Mouse (Mus musculus) lung, embryonic 15.5 days (tissue): ENCODE measurements at regions not wholly inside any gene's neighbourhood (a gene's known extent, or its start where the extent isn't known, plus 50 kb on each side); places are given as distances from the start of the nearest gene placed in this dataset.
A peak's percentile ranks its signal among the peaks of the same experiment; 100 is the strongest.

Experiments
- ATAC-seq: fragments of 200-750 bp; cut with Nextera tagmentation; 2 replicates; pipeline ENCODE4 v1.8.0; 2017; ENCODE audit warnings: moderate number of reproducible peaks, borderline replicate concordance; ENCODE audit not compliant: low FRiP score, low TSS enrichment; ENCODE audit errors: extremely low read depth
- H3K27ac ChIP-seq: fragments of 300-500 bp; sonication (generic); 2 replicates; pipeline ENCODE4 v1.5.1; 2015; ENCODE audit warnings: moderate library complexity, mild to moderate bottlenecking, inconsistent platforms
- H3K27me3 ChIP-seq: fragments of 300-500 bp; sonication (generic); 2 replicates; pipeline ENCODE4 v1.6.1; 2015; ENCODE audit warnings: inconsistent platforms
- H3K36me3 ChIP-seq: fragments of 300-500 bp; sonication (generic); 2 replicates; pipeline ENCODE4 v1.6.1; 2015; ENCODE audit warnings: inconsistent platforms
- H3K4me1 ChIP-seq: fragments of 300-500 bp; sonication (generic); 2 replicates; pipeline ENCODE4 v1.6.1; 2015; ENCODE audit warnings: inconsistent platforms
- H3K4me2 ChIP-seq: fragments of 300-500 bp; sonication (generic); 2 replicates; pipeline ENCODE4 v1.6.1; 2015; ENCODE audit warnings: inconsistent platforms, mild to moderate bottlenecking, moderate library complexity
- H3K4me3 ChIP-seq: fragments of 300-500 bp; sonication (generic); 2 replicates; pipeline ENCODE4 v1.5.1; 2015; ENCODE audit warnings: mild to moderate bottlenecking, inconsistent platforms
- H3K9ac ChIP-seq: fragments of 300-500 bp; sonication (generic); 2 replicates; pipeline ENCODE4 v1.6.1; 2015; ENCODE audit warnings: inconsistent platforms
- H3K9me3 ChIP-seq: fragments of 300-500 bp; sonication (generic); 2 replicates; pipeline ENCODE4 v1.6.1; 2016; ENCODE audit warnings: inconsistent platforms
- WGBS: fragments of 180-500 bp; shearing (Covaris S2); methylation state at CpG from one replicate; pipeline ENCODE4 v1.1.7; 2015; 5-methylcytosine and 5-hydroxymethylcytosine counted together

- H3K27ac ChIP-seq: no peak overlapping the region
- no peak overlapping the region for H3K4me2 ChIP-seq
- no peaks in the 10 kb centered on the region for H3K27me3 ChIP-seq
- no peak overlapping the region for H3K4me3 ChIP-seq
- no peak for ATAC-seq
- no peak overlapping the region for H3K9ac ChIP-seq
- 39% methylated on average over 1 of the region's 1 CpGs for WGBS
- H3K4me1 ChIP-seq: no peaks in the 10 kb centered on the region
- H3K9me3 ChIP-seq: no peaks in the 10 kb centered on the region
- no peaks in the 10 kb centered on the region for H3K36me3 ChIP-seq
Observed at GRCm38 (mm10) chr2:92687702-92688101, 88.2 kb downstream of the Chst1 start.

GRCm38 (mm10) chr2:92689203-92689602 lies 89.7 kb downstream of the Chst1 start:
- Histone ChIP-seq H3K4me3 (no peak overlapping the region), H3K27me3 (no peaks in the 10 kb centered on the region), H3K36me3 (no peaks in the 10 kb centered on the region), H3K9me3 (no peaks in the 10 kb centered on the region), H3K4me2 (no peak overlapping the region), H3K9ac (no peak overlapping the region), H3K27ac (no peak overlapping the region), H3K4me1 (no peaks in the 10 kb centered on the region)
- ATAC-seq: no peak
- 42% methylated on average over 2 of the region's 2 CpGs for WGBS

DNA sequence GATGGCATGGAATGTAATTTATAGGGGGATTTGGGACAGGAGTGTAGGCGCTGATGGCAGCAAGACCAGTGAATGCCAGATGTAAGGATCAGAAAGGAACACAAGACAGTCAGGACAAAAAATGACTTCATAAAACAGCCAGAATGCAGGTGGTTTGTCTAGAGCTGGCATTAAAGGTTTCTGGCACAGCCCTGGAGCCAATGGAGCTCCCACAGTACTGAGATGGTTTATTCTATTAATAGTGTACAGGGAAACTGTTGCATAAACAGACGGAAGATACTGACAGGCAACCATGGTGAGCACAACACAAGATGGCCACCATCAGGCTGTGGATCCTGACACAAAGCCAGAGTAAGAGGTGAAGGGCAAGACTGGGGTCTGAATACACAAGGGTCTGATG lies 90.8 kb downstream of the Chst1 start:
- no peaks in the 10 kb centered on the region for H3K36me3 ChIP-seq
- H3K27me3 ChIP-seq: no peaks in the 10 kb centered on the region
- H3K27ac ChIP-seq: no peak overlapping the region
- H3K9ac ChIP-seq: no peak overlapping the region
- H3K4me2 ChIP-seq: no peak overlapping the region
- WGBS: 73% methylated on average over 2 of the region's 2 CpGs
- no peak for ATAC-seq
- no peaks in the 10 kb centered on the region for H3K9me3 ChIP-seq
- H3K4me3 ChIP-seq: no peak overlapping the region
- no peaks in the 10 kb centered on the region for H3K4me1 ChIP-seq

- H3K27me3 ChIP-seq: no peaks in the 10 kb centered on the region
- 67% methylated on average over 2 of the region's 2 CpGs for WGBS
- no peak for ATAC-seq
- no peak overlapping the region for H3K4me3 ChIP-seq
- no peak overlapping the region for H3K9ac ChIP-seq
- no peaks in the 10 kb centered on the region for H3K9me3 ChIP-seq
- H3K36me3 ChIP-seq: no peaks in the 10 kb centered on the region
- no peak overlapping the region for H3K27ac ChIP-seq
- H3K4me2 ChIP-seq: no peak overlapping the region
- no peaks in the 10 kb centered on the region for H3K4me1 ChIP-seq
Observed at GRCm38 (mm10) chr2:92691438-92691837, 91.9 kb downstream of the Chst1 start.

DNA sequence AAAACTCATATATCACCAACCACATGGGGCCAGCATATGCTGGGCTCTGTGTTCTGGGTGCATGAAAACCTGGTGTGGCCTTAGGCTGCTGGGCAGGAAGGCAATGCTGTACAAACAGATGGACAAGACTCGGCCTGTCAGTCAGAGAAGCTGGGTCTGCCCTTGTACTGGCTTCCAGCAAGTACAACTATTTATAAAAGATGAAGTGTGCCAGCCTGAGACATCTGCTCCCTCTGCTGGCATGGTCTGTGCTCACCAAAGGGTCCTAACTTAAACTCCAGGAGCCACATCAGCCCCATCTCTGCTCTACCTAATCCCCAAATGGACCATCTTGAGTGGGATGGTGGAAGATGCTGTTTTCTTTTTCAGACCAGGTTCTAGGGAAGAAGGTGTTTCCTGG lies 93.1 kb downstream of the Chst1 start:
- Histone ChIP-seq H3K4me3 (no peak overlapping the region), H3K27ac (no peak overlapping the region), H3K36me3 (no peaks in the 10 kb centered on the region), H3K27me3 (no peaks in the 10 kb centered on the region), H3K9me3 (no peaks in the 10 kb centered on the region), H3K9ac (no peak overlapping the region), H3K4me1 (no peaks in the 10 kb centered on the region), H3K4me2 (no peak overlapping the region)
- 52% methylated on average over 1 of the region's 1 CpGs for WGBS
- no peak for ATAC-seq

- no peak overlapping the region for H3K9ac ChIP-seq
- H3K4me3 ChIP-seq: no peak overlapping the region
- H3K4me1 ChIP-seq: no peaks in the 10 kb centered on the region
- no peaks in the 10 kb centered on the region for H3K9me3 ChIP-seq
- no peaks in the 10 kb centered on the region for H3K27me3 ChIP-seq
- no peak for ATAC-seq
- no peaks in the 10 kb centered on the region for H3K36me3 ChIP-seq
- no peak overlapping the region for H3K4me2 ChIP-seq
- no peak overlapping the region for H3K27ac ChIP-seq
Observed at GRCm38 (mm10) chr2:92693024-92693423, 93.5 kb downstream of the Chst1 start.

GRCm38 (mm10) chr2:92694797-92695196 lies 95.3 kb downstream of the Chst1 start:
- Histone ChIP-seq H3K9me3 (no peaks in the 10 kb centered on the region), H3K9ac (no peak overlapping the region), H3K4me3 (no peak overlapping the region), H3K4me2 (no peak overlapping the region), H3K27ac (no peak overlapping the region), H3K27me3 (no peaks in the 10 kb centered on the region), H3K36me3 (no peaks in the 10 kb centered on the region), H3K4me1 (no peaks in the 10 kb centered on the region)
- 74% methylated on average over 2 of the region's 2 CpGs for WGBS
- ATAC-seq: no peak

DNA sequence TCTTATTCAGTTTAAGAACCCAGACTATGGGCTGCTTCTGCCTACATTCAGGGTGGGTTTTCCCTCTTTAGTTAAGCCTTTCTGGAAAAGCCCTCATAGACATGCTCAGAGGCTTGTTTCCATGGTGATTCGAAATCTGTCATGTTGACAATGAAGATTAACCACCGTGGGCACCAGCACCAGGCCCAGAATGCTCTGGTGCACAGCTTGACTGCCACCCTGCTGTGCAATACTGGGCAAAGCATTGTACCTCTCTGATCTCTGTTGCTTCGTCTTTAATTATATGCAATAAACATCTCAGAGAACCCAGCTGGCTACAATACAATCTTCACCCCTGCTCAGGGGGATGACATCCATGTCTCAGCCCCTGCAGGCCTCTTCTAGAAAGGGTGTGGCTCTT lies 96.4 kb downstream of the Chst1 start:
- Histone ChIP-seq H3K4me3 (no peak overlapping the region), H3K36me3 (no peaks in the 10 kb centered on the region)
- 36% methylated on average over 3 of the region's 3 CpGs for WGBS

GRCm38 (mm10) chr2:92697721-92698120 lies 98.2 kb downstream of the Chst1 start:
- Histone ChIP-seq H3K4me1 (no peaks in the 10 kb centered on the region), H3K9me3 (no peaks in the 10 kb centered on the region), H3K4me3 (no peak overlapping the region), H3K36me3 (no peaks in the 10 kb centered on the region), H3K9ac (no peak overlapping the region), H3K27me3 (no peaks in the 10 kb centered on the region), H3K27ac (no peak overlapping the region), H3K4me2 (no peak overlapping the region)
- ATAC-seq: no peak
- WGBS: 72% methylated on average over 5 of the region's 5 CpGs

More for the DNA sequence above, 96.4 kb downstream of the Chst1 start:
- Histone ChIP-seq H3K4me1 (no peaks in the 10 kb centered on the region), H3K27me3 (no peaks in the 10 kb centered on the region), H3K27ac (no peak overlapping the region), H3K4me2 (no peak overlapping the region), H3K9me3 (no peaks in the 10 kb centered on the region), H3K9ac (no peak overlapping the region)
- ATAC-seq: no peak

GRCm38 (mm10) chr2:92699360-92699759 lies 99.9 kb downstream of the Chst1 start:
- Histone ChIP-seq H3K4me3 (no peak overlapping the region), H3K9ac (no peak overlapping the region), H3K4me1 (no peaks in the 10 kb centered on the region), H3K9me3 (no peaks in the 10 kb centered on the region), H3K4me2 (no peak overlapping the region), H3K27ac (no peak overlapping the region), H3K27me3 (no peaks in the 10 kb centered on the region), H3K36me3 (no peaks in the 10 kb centered on the region)
- no peak for ATAC-seq
- WGBS: 65% methylated on average over 6 of the region's 6 CpGs

- Histone ChIP-seq H3K27ac (no peak overlapping the region), H3K4me1 (no peaks in the 10 kb centered on the region), H3K9me3 (no peaks in the 10 kb centered on the region), H3K27me3 (no peaks in the 10 kb centered on the region), H3K36me3 (no peaks in the 10 kb centered on the region), H3K9ac (no peak overlapping the region), H3K4me3 (no peak overlapping the region), H3K4me2 (no peak overlapping the region)
- ATAC-seq: no peak
- WGBS: 52% methylated on average over 3 of the region's 3 CpGs
Observed at GRCm38 (mm10) chr2:92704035-92704434, 104.5 kb downstream of the Chst1 start.

GRCm38 (mm10) chr2:92709668-92710067 lies 110.2 kb downstream of the Chst1 start:
- Histone ChIP-seq H3K36me3 (no peaks in the 10 kb centered on the region), H3K9me3 (no peaks in the 10 kb centered on the region), H3K4me3 (no peak overlapping the region), H3K4me1 (0 out of 2 replicates have a peak, but pooled peaks cover 4% of the 10 kb centered on the region), H3K27ac (no peak overlapping the region), H3K9ac (no peak overlapping the region), H3K27me3 (no peaks in the 10 kb centered on the region), H3K4me2 (no peak overlapping the region)
- WGBS: 72% methylated on average over 3 of the region's 3 CpGs
- ATAC-seq: no peak

- no peak overlapping the region for H3K9ac ChIP-seq
- H3K36me3 ChIP-seq: no peaks in the 10 kb centered on the region
- H3K4me3 ChIP-seq: no peak overlapping the region
- H3K4me2 ChIP-seq: peak overlapping the region; percentile 36
- no peak overlapping the region for H3K27ac ChIP-seq
- H3K27me3 ChIP-seq: no peaks in the 10 kb centered on the region
- 20% methylated on average over 15 of the region's 15 CpGs for WGBS
- no peak for ATAC-seq
- H3K9me3 ChIP-seq: no peaks in the 10 kb centered on the region
- 0 out of 2 replicates have a peak, but pooled peaks cover 4% of the 10 kb centered on the region for H3K4me1 ChIP-seq
Observed at GRCm38 (mm10) chr2:92711122-92711777, 111.7 kb downstream of the Chst1 start.
